Mouse (Mus musculus) gonadal fat pad, adult 2 months (tissue): Measurements from ENCODE around the gene Lrrtm1. TPM values are rescaled to one million over a fixed set of nuclear protein-coding genes. Genes with fewer than 3 reads are reported as not detected.

Experiments used
- DNase-seq: peaks from one replicate; pipeline ENCODE4 v3.0.0-alpha.2; 2012; ENCODE audit warnings: low read depth
- polyA plus RNA-seq: library from polyadenylated mRNA; depleted of rRNA; stranded (reverse); fragments of >200 nt; gene quantifications from 2 replicates; pipeline ENCODE4 v1.2.3, GENCODE M21; 2012

Lrrtm1 gene
- polyA plus RNA-seq, 1 experiment = 2.4 TPM

DNA sequence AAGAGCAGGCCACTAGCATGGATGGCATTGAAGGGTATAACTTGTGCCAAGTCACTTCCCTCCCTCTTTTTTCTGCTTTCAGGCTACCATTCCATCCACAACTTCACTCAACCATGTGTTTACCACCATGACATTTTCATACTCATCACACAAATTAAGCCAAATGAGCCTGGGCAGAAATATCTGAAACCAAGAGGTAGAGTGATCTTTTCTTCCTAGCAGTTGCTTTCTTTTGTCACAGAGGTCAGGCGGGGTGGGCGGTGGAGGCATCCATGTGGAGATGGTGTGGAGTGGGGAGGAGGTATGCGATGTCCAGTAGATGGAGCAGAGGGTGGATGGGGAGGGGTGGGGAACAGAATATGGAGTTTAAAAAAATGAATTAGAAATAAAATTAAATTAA, 64.3 kb downstream of the Lrrtm1 start:
- DNase-seq = no peak
